Mouse (Mus musculus) MEL (cell line): ENCODE measurements around the gene Babam2. TPM values are rescaled to one million over a fixed set of nuclear protein-coding genes. Genes with fewer than 3 reads are reported as not detected.

Source experiments
- DNase-seq: peaks from one replicate; pipeline ENCODE4 v3.0.0; 2011; ENCODE audit warnings: low read depth, low spot score
- H3K27ac ChIP-seq: 2 replicates; pipeline ENCODE4 v1.5.1; 2012; ENCODE audit warnings: low read depth, mild to moderate bottlenecking, control low read depth, low read length, moderate library complexity; ENCODE audit not compliant: control insufficient read depth
- H3K27me3 ChIP-seq, 2 experiments: fragments of 150-350 bp in 1 of 2; sonication (generic) in 1 of 2; 2 replicates each; pipeline ENCODE4 v1.6.1; 2012; ENCODE audit warnings: low read length in 2 of 2, mild to moderate bottlenecking in 2 of 2, improper control_type of control experiment in 1 of 2, moderate library complexity in 1 of 2; ENCODE audit not compliant: insufficient read depth in 2 of 2, control insufficient read depth in 1 of 2
- H3K36me3 ChIP-seq, 2 experiments: 2 replicates each; pipeline ENCODE4 v1.6.1; 2012 to 2014; ENCODE audit warnings: low read length in 2 of 2, improper control_type of control experiment in 1 of 2, inconsistent platforms in 1 of 2, mild to moderate bottlenecking in 1 of 2; ENCODE audit not compliant: insufficient read depth in 2 of 2, control insufficient read depth in 1 of 2
- H3K4me1 ChIP-seq, 2 experiments: fragments of 150-350 bp in 1 of 2; sonication (generic) in 1 of 2; 2 replicates each; pipeline ENCODE4 v1.6.1; 2012; ENCODE audit warnings: low read length in 2 of 2, improper control_type of control experiment in 1 of 2, mild to moderate bottlenecking in 1 of 2; ENCODE audit not compliant: insufficient read depth in 2 of 2, control insufficient read depth in 1 of 2
- H3K4me3 ChIP-seq, 2 experiments: fragments of 150-350 bp in 1 of 2; sonication (generic) in 1 of 2; 2 replicates each; pipeline ENCODE4 v1.5.1; 2012; ENCODE audit warnings: low read depth in 2 of 2, low read length in 2 of 2, mild to moderate bottlenecking in 2 of 2, moderate library complexity in 2 of 2, control low read depth in 1 of 2, improper control_type of control experiment in 1 of 2; ENCODE audit not compliant: control insufficient read depth in 1 of 2, insufficient read depth in 1 of 2
- H3K79me2 ChIP-seq: 2 replicates; pipeline ENCODE4 v1.6.1; 2012; ENCODE audit warnings: mild to moderate bottlenecking, low read length, moderate library complexity; ENCODE audit not compliant: control insufficient read depth, poor library complexity, insufficient read depth
- H3K9ac ChIP-seq: 2 replicates; pipeline ENCODE4 v1.6.1; 2012; ENCODE audit warnings: low read depth, mild to moderate bottlenecking, control low read depth, low read length, moderate library complexity; ENCODE audit not compliant: control insufficient read depth, poor library complexity, severe bottlenecking
- H3K9me3 ChIP-seq: fragments of 150-350 bp; sonication (generic); replicated peaks from 2 replicates; pipeline ENCODE4 v1.6.1; 2012; ENCODE audit warnings: mild to moderate bottlenecking, low read length, improper control_type of control experiment, moderate library complexity; ENCODE audit not compliant: insufficient read depth
- BHLHE40 ChIP-seq: IDR thresholded peaks from 2 replicates; pipeline ENCODE4 v1.6.1; 2012; ENCODE audit warnings: low read depth, mild to moderate bottlenecking, inconsistent platforms, low read length, improper control_type of control experiment, borderline replicate concordance
- CHD1 ChIP-seq: IDR thresholded peaks from 2 replicates; pipeline ENCODE4 v1.6.1; 2012; ENCODE audit warnings: low read depth, mild to moderate bottlenecking, inconsistent platforms, low read length, improper control_type of control experiment
- CHD2 ChIP-seq: IDR thresholded peaks from 2 replicates; pipeline ENCODE4 v1.6.1; 2011; ENCODE audit warnings: low read length, improper control_type of control experiment
- CTCF ChIP-seq, 3 experiments: IDR thresholded peaks in 2 of 3; conservative IDR thresholded peaks in 1 of 3; 2 replicates each; pipeline ENCODE4 v1.5.1; 2011 to 2012; ENCODE audit warnings: low read length in 3 of 3, low read depth in 2 of 3, mild to moderate bottlenecking in 2 of 3, improper control_type of control experiment in 1 of 3, inconsistent platforms in 1 of 3, mixed read lengths in 1 of 3, moderate library complexity in 1 of 3; ENCODE audit not compliant: control insufficient read depth in 1 of 3, insufficient read depth in 1 of 3, poor library complexity in 1 of 3, severe bottlenecking in 1 of 3
- E2F4 ChIP-seq: IDR thresholded peaks from 2 replicates; pipeline ENCODE4 v1.6.1; 2011; ENCODE audit warnings: low read depth, low read length, improper control_type of control experiment, borderline replicate concordance
- ELF1 ChIP-seq: IDR thresholded peaks from 2 replicates; pipeline ENCODE4 v1.6.1; 2014; ENCODE audit warnings: low read depth, mild to moderate bottlenecking, inconsistent platforms, low read length, improper control_type of control experiment, moderate library complexity
- EP300 ChIP-seq, 2 experiments: IDR thresholded peaks; 2 replicates each; pipeline ENCODE4 v1.6.1; 2011; ENCODE audit warnings: improper control_type of control experiment in 2 of 2, low read length in 2 of 2, low read depth in 1 of 2, mild to moderate bottlenecking in 1 of 2
- ETS1 ChIP-seq: IDR thresholded peaks from 2 replicates; pipeline ENCODE4 v1.6.1; 2012; ENCODE audit warnings: low read depth, mild to moderate bottlenecking, inconsistent platforms, low read length, improper control_type of control experiment, moderate library complexity
- GATA1 ChIP-seq: IDR thresholded peaks from 2 replicates; pipeline ENCODE4 v1.6.1; 2011; ENCODE audit warnings: low read depth, low read length, improper control_type of control experiment
- JUND ChIP-seq: IDR thresholded peaks from 2 replicates; pipeline ENCODE4 v1.6.1; 2011; ENCODE audit warnings: low read depth, mild to moderate bottlenecking, improper control_type of control experiment, low read length
- MAZ ChIP-seq: IDR thresholded peaks from 2 replicates; pipeline ENCODE4 v1.6.1; 2012; ENCODE audit warnings: low read depth, mild to moderate bottlenecking, inconsistent platforms, low read length, improper control_type of control experiment
- MYB ChIP-seq: IDR thresholded peaks from 2 replicates; pipeline ENCODE4 v1.6.1; 2011; ENCODE audit warnings: mild to moderate bottlenecking, low read depth, low read length, improper control_type of control experiment
- MYC ChIP-seq: IDR thresholded peaks from 2 replicates; pipeline ENCODE4 v1.6.1; 2011; ENCODE audit warnings: low read depth, mild to moderate bottlenecking, low read length, improper control_type of control experiment, moderate library complexity
- NELFE ChIP-seq: IDR thresholded peaks from 2 replicates; pipeline ENCODE4 v1.6.1; 2011; ENCODE audit warnings: low read depth, low read length, improper control_type of control experiment
- NRF1 ChIP-seq: IDR thresholded peaks from 2 replicates; pipeline ENCODE4 v1.6.1; 2014; ENCODE audit warnings: low read depth, mild to moderate bottlenecking, inconsistent platforms, low read length, improper control_type of control experiment, moderate library complexity; ENCODE audit not compliant: poor library complexity, insufficient read depth, severe bottlenecking
- POLR2A ChIP-seq, 2 experiments: IDR thresholded peaks; 2 replicates each; pipeline ENCODE4 v1.6.1; 2011 to 2012; ENCODE audit warnings: low read length in 2 of 2, mild to moderate bottlenecking in 2 of 2, control low read depth in 1 of 2, improper control_type of control experiment in 1 of 2, low read depth in 1 of 2, moderate library complexity in 1 of 2; ENCODE audit not compliant: control insufficient read depth in 1 of 2, insufficient read depth in 1 of 2, poor library complexity in 1 of 2
- POLR2AphosphoS2 ChIP-seq: IDR thresholded peaks from 2 replicates; pipeline ENCODE4 v1.6.1; 2011; ENCODE audit warnings: low read length, improper control_type of control experiment
- RAD21 ChIP-seq: IDR thresholded peaks from 2 replicates; pipeline ENCODE4 v1.6.1; 2011; ENCODE audit warnings: mild to moderate bottlenecking, low read depth, low read length, improper control_type of control experiment
- SIN3A ChIP-seq: IDR thresholded peaks from 2 replicates; pipeline ENCODE4 v1.6.1; 2012; ENCODE audit warnings: low read length, improper control_type of control experiment, inconsistent platforms
- SMC3 ChIP-seq: IDR thresholded peaks from 2 replicates; pipeline ENCODE4 v1.6.1; 2011; ENCODE audit warnings: low read depth, low read length, improper control_type of control experiment
- TAL1 ChIP-seq: IDR thresholded peaks from 2 replicates; pipeline ENCODE4 v1.6.1; 2012; ENCODE audit warnings: mild to moderate bottlenecking, inconsistent platforms, low read length, moderate library complexity, mixed read lengths
- TCF12 ChIP-seq: IDR thresholded peaks from 2 replicates; pipeline ENCODE4 v1.6.1; 2014; ENCODE audit warnings: low read depth, mild to moderate bottlenecking, inconsistent platforms, low read length, improper control_type of control experiment, moderate library complexity
- UBTF ChIP-seq: IDR thresholded peaks from 2 replicates; pipeline ENCODE4 v1.6.1; 2012; ENCODE audit warnings: low read depth, mild to moderate bottlenecking, inconsistent platforms, low read length, improper control_type of control experiment, moderate library complexity, borderline replicate concordance; ENCODE audit not compliant: insufficient read depth
- USF1 ChIP-seq: IDR thresholded peaks from 2 replicates; pipeline ENCODE4 v1.6.1; 2014; ENCODE audit warnings: low read depth, mild to moderate bottlenecking, inconsistent platforms, low read length, improper control_type of control experiment, moderate library complexity
- USF2 ChIP-seq, 2 experiments: IDR thresholded peaks; 2 replicates each; pipeline ENCODE4 v1.6.1; 2011 to 2012; ENCODE audit warnings: improper control_type of control experiment in 2 of 2, low read length in 2 of 2, borderline replicate concordance in 1 of 2, inconsistent platforms in 1 of 2, low read depth in 1 of 2, mild to moderate bottlenecking in 1 of 2; ENCODE audit not compliant: insufficient read depth in 1 of 2
- ZC3H11A ChIP-seq: IDR thresholded peaks from 2 replicates; pipeline ENCODE4 v1.6.1; 2012; ENCODE audit warnings: low read depth, mild to moderate bottlenecking, inconsistent platforms, low read length, improper control_type of control experiment
- ZMIZ1 ChIP-seq: IDR thresholded peaks from 2 replicates; pipeline ENCODE4 v1.6.1; 2012; ENCODE audit warnings: low read depth, mild to moderate bottlenecking, inconsistent platforms, low read length, improper control_type of control experiment, moderate library complexity
- ZNF384 ChIP-seq: IDR thresholded peaks from 2 replicates; pipeline ENCODE4 v1.6.1; 2012; ENCODE audit warnings: low read depth, mild to moderate bottlenecking, inconsistent platforms, low read length, improper control_type of control experiment
- polyA plus RNA-seq, 2 experiments: library from polyadenylated mRNA; stranded (reverse) in 1 of 2; unstranded in 1 of 2; fragments of >175 nt in 1 of 2; fragments of >200 nt in 1 of 2; gene quantifications; 2 replicates each; pipeline versions ENCODE4 v1.2.1 to v1.2.4; 2012; ENCODE audit warnings: low replicate concordance in 2 of 2, low read depth in 1 of 2; ENCODE audit not compliant: insufficient read length in 2 of 2, insufficient read depth in 1 of 2, missing spikeins in 1 of 2
- total RNA-seq: library from RNA; depleted of rRNA; stranded (reverse); fragments of 300-350 nt; gene quantifications from 2 replicates; pipeline ENCODE4 v1.2.3, GENCODE M21; 2012

The Babam2 gene
- total and polyA plus RNA-seq, 3 experiments = 43.3 to 86.6 TPM; not detected in 1

DNA sequence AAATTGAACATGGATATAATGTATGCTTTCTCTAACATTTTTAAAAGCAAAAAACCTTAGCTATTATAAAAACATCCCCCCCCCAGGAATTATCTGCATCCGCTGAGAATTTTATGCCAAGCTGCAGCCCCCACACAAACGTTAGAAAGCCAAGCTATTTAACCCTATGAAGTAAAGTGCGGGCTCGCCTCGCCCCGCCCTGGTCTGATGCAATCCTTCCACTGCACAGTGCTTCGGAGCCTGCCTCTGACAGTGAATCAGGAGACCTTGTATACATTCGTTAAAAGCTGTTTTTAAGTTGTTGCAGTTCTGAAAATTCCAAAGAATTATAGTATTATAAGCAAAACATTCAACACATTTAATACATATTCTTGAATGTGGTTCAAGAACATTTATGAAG, 107.3 kb downstream of the Babam2 start (continued):
- TF ChIP-seq UBTF = no peak
- TF ChIP-seq MAZ = peak; percentile 90; the same call in 1 of the 2 replicates
- TF ChIP-seq MYC = 0 out of 2 replicates have a peak, but pooled peaks have one; percentile 39
- TF ChIP-seq POLR2A (IDR thresholded peaks at IDR 0.05; ENCODE audit: control insufficient read depth in 1 of 2, insufficient read depth in 1 of 2, low read depth in 1 of 2, low read length in 2 of 2, poor library complexity in 1 of 2) = peak in 1 of 2 experiments; percentile 50; a peak in 2 of 4 replicates
- TF ChIP-seq SIN3A = peak; percentile 67
- peak; percentile 50; the same call in 1 of the 2 replicates for TF ChIP-seq TCF12
- no peak for TF ChIP-seq TAL1
- no peak for TF ChIP-seq RAD21
- no peak for TF ChIP-seq ZC3H11A
- TF ChIP-seq NELFE = peak; percentile 8; the same call in 1 of the 2 replicates
- TF ChIP-seq ETS1 = peak; percentile 69
- TF ChIP-seq NRF1 = no peak
- no peak for TF ChIP-seq SMC3
- no peak for TF ChIP-seq ZMIZ1
- no peak for TF ChIP-seq BHLHE40
- TF ChIP-seq, all 39 proteins: peak for 12

DNA sequence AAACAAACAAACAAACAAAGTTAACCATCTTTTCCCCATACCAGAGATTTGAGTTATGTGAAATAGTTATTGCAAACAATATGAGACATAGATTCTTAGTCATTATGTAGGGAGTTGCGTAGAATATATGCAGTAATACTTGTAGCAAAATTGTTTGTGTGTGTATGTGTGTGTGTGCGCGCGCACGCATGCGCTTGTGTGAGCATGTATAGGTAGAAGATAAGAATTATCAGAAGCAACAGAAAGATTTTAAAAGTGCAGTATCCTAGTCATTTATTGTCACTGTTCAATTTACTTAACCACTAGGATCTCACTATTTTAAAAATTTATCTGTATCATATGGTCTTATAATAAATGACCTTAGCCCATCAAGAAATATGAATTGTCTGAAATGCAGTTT, 109.8 kb downstream of the Babam2 start:
- H3K79me2 ChIP-seq = peaks cover 2% of the 10 kb centered on the region; the same call in 1 of the 2 replicates

DNA sequence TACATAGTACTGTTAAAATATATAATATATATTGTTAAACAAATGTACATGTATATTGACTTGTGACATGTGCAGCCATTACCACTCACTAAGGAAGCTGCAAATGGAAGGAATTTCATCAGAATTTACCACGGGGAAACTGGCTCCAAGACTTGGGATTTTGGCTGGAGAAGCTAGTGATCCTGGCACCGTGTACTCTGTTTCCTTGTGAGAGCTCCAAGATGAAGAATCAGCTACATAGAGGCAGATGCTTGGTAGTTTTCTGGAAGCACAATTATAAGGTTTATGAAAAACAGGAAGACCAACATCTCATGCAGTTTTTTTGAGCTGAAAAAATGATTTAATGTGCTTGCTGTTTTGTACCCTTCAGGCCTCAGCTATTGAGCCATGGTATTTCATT, 110.8 kb downstream of the Babam2 start:
- TF ChIP-seq MAZ (no peak), E2F4 (no peak), USF2 (IDR thresholded peaks at IDR 0.05; ENCODE audit: borderline replicate concordance in 1 of 2, insufficient read depth in 1 of 2, low read depth in 1 of 2, low read length in 2 of 2) (no peak), NRF1 (no peak), CHD1 (no peak), ZNF384 (no peak), ELF1 (no peak), JUND (no peak), USF1 (no peak), CTCF (IDR thresholded peaks at IDR 0.05 in 2 of 3, conservative IDR thresholded peaks at IDR 0.05 in 1 of 3; ENCODE audit: control insufficient read depth in 1 of 3, insufficient read depth in 1 of 3, low read depth in 2 of 3, low read length in 3 of 3, poor library complexity in 1 of 3, severe bottlenecking in 1 of 3) (no peak), POLR2AphosphoS2 (no peak), ZC3H11A (no peak), MYB (no peak), MYC (no peak), CHD2 (no peak), EP300 (IDR thresholded peaks at IDR 0.05; ENCODE audit: low read depth in 1 of 2, low read length in 2 of 2) (no peak)
- Histone ChIP-seq H3K36me3 (peaks cover 0 to 54% of the 10 kb centered on the region in 2 experiments; a peak in 2 of 4 replicates), H3K9me3 (no peaks in the 10 kb centered on the region), H3K4me3 (no peak overlapping the region), H3K79me2 (peaks cover 2% of the 10 kb centered on the region; the same call in 1 of the 2 replicates), H3K27me3 (no peaks in the 10 kb centered on the region), H3K4me1 (peaks cover 33 to 50% of the 10 kb centered on the region in 2 experiments), H3K9ac (no peak overlapping the region), H3K27ac (no peak overlapping the region)
- DNase-seq = no peak

More for the DNA sequence above, 109.8 kb downstream of the Babam2 start:
- Histone ChIP-seq H3K9me3 (no peaks in the 10 kb centered on the region), H3K36me3 (peaks cover 0 to 53% of the 10 kb centered on the region in 2 experiments; a peak in 2 of 4 replicates), H3K27me3 (no peaks in the 10 kb centered on the region), H3K9ac (no peak overlapping the region), H3K27ac (no peak overlapping the region), H3K4me3 (no peak overlapping the region), H3K4me1 (peaks cover 32 to 50% of the 10 kb centered on the region in 2 experiments)
- TF ChIP-seq SIN3A = 0 out of 2 replicates have a peak, but pooled peaks have one; percentile 33
- no peak for TF ChIP-seq MAZ
- TF ChIP-seq GATA1 = 0 out of 2 replicates have a peak, but pooled peaks have one; percentile 38
- 0 out of 2 replicates have a peak, but pooled peaks have one; percentile 5 for TF ChIP-seq ETS1
- TF ChIP-seq ELF1 = no peak
- peak; percentile 60; the same call in 1 of the 2 replicates for TF ChIP-seq TCF12
- TF ChIP-seq EP300 (IDR thresholded peaks at IDR 0.05; ENCODE audit: low read depth in 1 of 2, low read length in 2 of 2) = peak; percentile 28 to 53; a peak in 2 of 4 replicates
- DNase-seq = no peak
